Mouse (Mus musculus): ENCODE data around the gene Gda. TPM values are rescaled to one million over a fixed set of nuclear protein-coding genes. Genes with fewer than 3 reads are reported as not detected.

The Gda gene
- polyA plus RNA-seq, 1 experiment from 2014 or later = 0.05 TPM

- 85% methylated on average over 3 of the region's 3 CpGs for WGBS
- no peak for ATAC-seq (ENCODE audit: low FRiP score)
- Histone ChIP-seq H3K36me3 (no peaks in the 10 kb centered on the region), H3K27ac (no peak overlapping the region), H3K4me3 (no peak overlapping the region), H3K9me3 (replicated peaks) (no peaks in the 10 kb centered on the region), H3K9ac (no peak overlapping the region), H3K4me2 (replicated peaks) (no peak overlapping the region), H3K4me1 (no peaks in the 10 kb centered on the region), H3K27me3 (no peaks in the 10 kb centered on the region)
Observed at GRCm38 (mm10) chr19:21436566-21436965, 36.7 kb downstream of the Gda start.

GRCm38 (mm10) chr19:21433348-21433747 is 39.9 kb downstream of the Gda start:
- Histone ChIP-seq H3K4me1 (no peaks in the 10 kb centered on the region), H3K9me3 (replicated peaks) (no peaks in the 10 kb centered on the region), H3K27ac (no peak overlapping the region), H3K4me2 (replicated peaks) (no peak overlapping the region), H3K36me3 (no peaks in the 10 kb centered on the region), H3K9ac (no peak overlapping the region), H3K27me3 (no peaks in the 10 kb centered on the region), H3K4me3 (no peak overlapping the region)
- ATAC-seq (ENCODE audit: low FRiP score) = no peak
- WGBS = 91% methylated on average over 4 of the region's 4 CpGs

- no peak overlapping the region for H3K27ac ChIP-seq
- H3K9ac ChIP-seq = no peak overlapping the region
- no peaks in the 10 kb centered on the region for H3K4me1 ChIP-seq
- 78% methylated on average over 2 of the region's 2 CpGs for WGBS
- H3K27me3 ChIP-seq = no peaks in the 10 kb centered on the region
- no peaks in the 10 kb centered on the region for H3K9me3 ChIP-seq (replicated peaks)
- no peak for ATAC-seq (ENCODE audit: low FRiP score)
- H3K4me2 ChIP-seq (replicated peaks) = no peak overlapping the region
- no peak overlapping the region for H3K4me3 ChIP-seq
- no peaks in the 10 kb centered on the region for H3K36me3 ChIP-seq
Observed at GRCm38 (mm10) chr19:21432879-21433278, 40.4 kb downstream of the Gda start.

- no peaks in the 10 kb centered on the region for H3K36me3 ChIP-seq
- no peak overlapping the region for H3K4me2 ChIP-seq (replicated peaks)
- WGBS = 90% methylated on average over 3 of the region's 3 CpGs
- H3K9me3 ChIP-seq (replicated peaks) = no peaks in the 10 kb centered on the region
- H3K27ac ChIP-seq = no peak overlapping the region
- no peaks in the 10 kb centered on the region for H3K4me1 ChIP-seq
- no peaks in the 10 kb centered on the region for H3K27me3 ChIP-seq
- no peak overlapping the region for H3K9ac ChIP-seq
- no peak for ATAC-seq (ENCODE audit: low FRiP score)
- no peak overlapping the region for H3K4me3 ChIP-seq
Observed at GRCm38 (mm10) chr19:21432286-21432685, 41.0 kb downstream of the Gda start.

GRCm38 (mm10) chr19:21425391-21425790 is 47.9 kb downstream of the Gda start:
- H3K27me3 ChIP-seq = no peaks in the 10 kb centered on the region
- no peak overlapping the region for H3K4me3 ChIP-seq
- 96% methylated on average over 4 of the region's 4 CpGs for WGBS
- H3K27ac ChIP-seq = no peak overlapping the region
- H3K9ac ChIP-seq = no peak overlapping the region
- ATAC-seq (ENCODE audit: low FRiP score) = no peak
- no peaks in the 10 kb centered on the region for H3K9me3 ChIP-seq (replicated peaks)
- no peaks in the 10 kb centered on the region for H3K36me3 ChIP-seq
- no peak overlapping the region for H3K4me2 ChIP-seq (replicated peaks)
- no peaks in the 10 kb centered on the region for H3K4me1 ChIP-seq

GRCm38 (mm10) chr19:21423731-21424130 is 49.5 kb downstream of the Gda start:
- no peak for ATAC-seq (ENCODE audit: low FRiP score)
- H3K36me3 ChIP-seq = no peaks in the 10 kb centered on the region
- no peak overlapping the region for H3K4me3 ChIP-seq
- no peaks in the 10 kb centered on the region for H3K9me3 ChIP-seq (replicated peaks)
- H3K27ac ChIP-seq = no peak overlapping the region
- H3K4me2 ChIP-seq (replicated peaks) = no peak overlapping the region
- no peak overlapping the region for H3K9ac ChIP-seq
- H3K27me3 ChIP-seq = no peaks in the 10 kb centered on the region
- WGBS = 88% methylated on average over 7 of the region's 7 CpGs
- H3K4me1 ChIP-seq = no peaks in the 10 kb centered on the region

GRCm38 (mm10) chr19:21418418-21418817 is 54.8 kb downstream of the Gda start:
- WGBS = 86% methylated on average over 5 of the region's 5 CpGs
- Histone ChIP-seq H3K36me3 (no peaks in the 10 kb centered on the region), H3K27me3 (no peaks in the 10 kb centered on the region), H3K9me3 (replicated peaks) (no peaks in the 10 kb centered on the region), H3K4me1 (no peaks in the 10 kb centered on the region), H3K9ac (no peak overlapping the region), H3K4me2 (replicated peaks) (no peak overlapping the region), H3K4me3 (no peak overlapping the region), H3K27ac (no peak overlapping the region)
- ATAC-seq (ENCODE audit: low FRiP score) = no peak

GRCm38 (mm10) chr19:21415377-21415776 is 57.9 kb downstream of the Gda start:
- Histone ChIP-seq H3K36me3 (no peaks in the 10 kb centered on the region), H3K4me3 (no peak overlapping the region), H3K4me1 (no peaks in the 10 kb centered on the region), H3K27me3 (no peaks in the 10 kb centered on the region), H3K9ac (no peak overlapping the region), H3K4me2 (replicated peaks) (no peak overlapping the region), H3K27ac (no peak overlapping the region), H3K9me3 (replicated peaks) (no peaks in the 10 kb centered on the region)
- 78% methylated on average over 3 of the region's 3 CpGs for WGBS
- ATAC-seq (ENCODE audit: low FRiP score) = no peak

GRCm38 (mm10) chr19:21409178-21409577 is 64.1 kb downstream of the Gda start:
- no peak overlapping the region for H3K27ac ChIP-seq
- no peak overlapping the region for H3K4me2 ChIP-seq (replicated peaks)
- H3K4me3 ChIP-seq = no peak overlapping the region
- WGBS = 92% methylated on average over 4 of the region's 4 CpGs
- H3K27me3 ChIP-seq = no peaks in the 10 kb centered on the region
- no peaks in the 10 kb centered on the region for H3K4me1 ChIP-seq
- ATAC-seq (ENCODE audit: low FRiP score) = no peak
- no peaks in the 10 kb centered on the region for H3K9me3 ChIP-seq (replicated peaks)
- H3K36me3 ChIP-seq = no peaks in the 10 kb centered on the region
- H3K9ac ChIP-seq = no peak overlapping the region

GRCm38 (mm10) chr19:21407363-21407762 is 65.9 kb downstream of the Gda start:
- no peak for ATAC-seq (ENCODE audit: low FRiP score)
- no peaks in the 10 kb centered on the region for H3K36me3 ChIP-seq
- H3K4me1 ChIP-seq = no peaks in the 10 kb centered on the region
- H3K4me3 ChIP-seq = no peak overlapping the region
- no peaks in the 10 kb centered on the region for H3K27me3 ChIP-seq
- no peak overlapping the region for H3K27ac ChIP-seq
- no peaks in the 10 kb centered on the region for H3K9me3 ChIP-seq (replicated peaks)
- no peak overlapping the region for H3K9ac ChIP-seq
- 81% methylated on average over 1 of the region's 1 CpGs for WGBS
- H3K4me2 ChIP-seq (replicated peaks) = no peak overlapping the region

- no peak for ATAC-seq (ENCODE audit: low FRiP score)
- H3K36me3 ChIP-seq = no peaks in the 10 kb centered on the region
- no peak overlapping the region for H3K9ac ChIP-seq
- H3K9me3 ChIP-seq (replicated peaks) = no peaks in the 10 kb centered on the region
- H3K27me3 ChIP-seq = no peaks in the 10 kb centered on the region
- H3K4me3 ChIP-seq = no peak overlapping the region
- no peaks in the 10 kb centered on the region for H3K4me1 ChIP-seq
- H3K4me2 ChIP-seq (replicated peaks) = no peak overlapping the region
- no peak overlapping the region for H3K27ac ChIP-seq
Observed at GRCm38 (mm10) chr19:21397994-21398393, 75.3 kb downstream of the Gda start.

- Histone ChIP-seq H3K27ac (no peak overlapping the region), H3K9ac (no peak overlapping the region), H3K27me3 (no peaks in the 10 kb centered on the region), H3K4me3 (no peak overlapping the region), H3K4me2 (replicated peaks) (no peak overlapping the region), H3K36me3 (no peaks in the 10 kb centered on the region), H3K9me3 (replicated peaks) (no peaks in the 10 kb centered on the region), H3K4me1 (no peaks in the 10 kb centered on the region)
- WGBS = 94% methylated on average over 7 of the region's 7 CpGs
- no peak for ATAC-seq (ENCODE audit: low FRiP score)
Observed at GRCm38 (mm10) chr19:21396364-21396763, 76.9 kb downstream of the Gda start.

- H3K9ac ChIP-seq = no peak overlapping the region
- H3K9me3 ChIP-seq (replicated peaks) = no peaks in the 10 kb centered on the region
- no peaks in the 10 kb centered on the region for H3K36me3 ChIP-seq
- H3K27ac ChIP-seq = no peak overlapping the region
- no peaks in the 10 kb centered on the region for H3K27me3 ChIP-seq
- H3K4me3 ChIP-seq = no peak overlapping the region
- H3K4me2 ChIP-seq (replicated peaks) = no peak overlapping the region
- WGBS = 91% methylated on average over 7 of the region's 7 CpGs
- H3K4me1 ChIP-seq = no peaks in the 10 kb centered on the region
- ATAC-seq (ENCODE audit: low FRiP score) = no peak
Observed at GRCm38 (mm10) chr19:21390904-21391303, 82.3 kb downstream of the Gda start.

GRCm38 (mm10) chr19:21386842-21387241 is 86.4 kb downstream of the Gda start:
- Histone ChIP-seq H3K4me1 (no peaks in the 10 kb centered on the region), H3K9ac (no peak overlapping the region), H3K4me2 (replicated peaks) (no peak overlapping the region), H3K36me3 (no peaks in the 10 kb centered on the region), H3K9me3 (replicated peaks) (no peaks in the 10 kb centered on the region), H3K27me3 (no peaks in the 10 kb centered on the region), H3K4me3 (no peak overlapping the region), H3K27ac (no peak overlapping the region)
- 79% methylated on average over 2 of the region's 2 CpGs for WGBS
- no peak for ATAC-seq (ENCODE audit: low FRiP score)
